In genomic region chr5:124552094-124552472, GRCm38 (mm10) we compare ENCODE assay signal across 8 mouse cellular contexts. TPM values are rescaled to one million over a fixed set of nuclear protein-coding genes. Genes with fewer than 3 reads are reported as not detected.
DNase-seq lines count a peak whose midpoint lies in the region; ATAC-seq lines count a peak whose summit lies in the region.

No protein-coding gene starts in this region.

- no peaks in the 10 kb centered on the region for H3K9me3 ChIP-seq in kidney, embryonic 15.5 days (replicated peaks)
- H3K9me3 ChIP-seq in hindbrain, embryonic 13.5 days, result no peaks in the 10 kb centered on the region
- H3K9me3 ChIP-seq in midbrain, embryonic 15.5 days, result no peaks in the 10 kb centered on the region

- H3K27ac ChIP-seq in kidney, embryonic 15.5 days, result peak overlapping the region; percentile 90
- H3K27ac ChIP-seq in hindbrain, embryonic 13.5 days, result peak overlapping the region; percentile 91
- H3K27ac ChIP-seq in midbrain, embryonic 15.5 days, result peak overlapping the region; percentile 84

- H3K27me3 ChIP-seq in kidney, embryonic 15.5 days, result no peaks in the 10 kb centered on the region
- H3K27me3 ChIP-seq in hindbrain, embryonic 13.5 days, result no peaks in the 10 kb centered on the region
- no peaks in the 10 kb centered on the region for H3K27me3 ChIP-seq in midbrain, embryonic 15.5 days (replicated peaks)

- WGBS in kidney, embryonic 15.5 days, result 3% methylated on average over 9 of the region's 9 CpGs
- WGBS in hindbrain, embryonic 13.5 days, result 16% methylated on average over 9 of the region's 9 CpGs
- 14% methylated on average over 9 of the region's 9 CpGs for WGBS in midbrain, embryonic 15.5 days

- peaks cover 52% of the 10 kb centered on the region for H3K36me3 ChIP-seq in kidney, embryonic 15.5 days
- peaks cover 48% of the 10 kb centered on the region for H3K36me3 ChIP-seq in hindbrain, embryonic 13.5 days
- peaks cover 28% of the 10 kb centered on the region for H3K36me3 ChIP-seq in midbrain, embryonic 15.5 days (replicated peaks)

- H3K4me3 ChIP-seq in kidney, embryonic 15.5 days (replicated peaks), result peak overlapping the region; percentile 77
- H3K4me3 ChIP-seq in hindbrain, embryonic 13.5 days, result peak overlapping the region; percentile 93
- peak overlapping the region; percentile 93 for H3K4me3 ChIP-seq in midbrain, embryonic 15.5 days

- peak overlapping the region; percentile 77 for H3K4me2 ChIP-seq in kidney, embryonic 15.5 days
- peak overlapping the region; percentile 80 for H3K4me2 ChIP-seq in hindbrain, embryonic 13.5 days
- H3K4me2 ChIP-seq in midbrain, embryonic 15.5 days, result peak overlapping the region; percentile 79

- DNase-seq in kidney, adult 8-10 months, result no peak
- peak; percentile 74 for DNase-seq in adipocyte (ENCODE audit: low spot score)
- DNase-seq in cerebellum, adult 11 months, result no peak
- no peak for DNase-seq in thymus, postnatal 36 days
- no peak for DNase-seq in adrenal gland, adult 8-10 months

- peaks cover 14% of the 10 kb centered on the region for H3K4me1 ChIP-seq in kidney, embryonic 15.5 days
- peaks cover 18% of the 10 kb centered on the region for H3K4me1 ChIP-seq in hindbrain, embryonic 13.5 days (replicated peaks)
- peaks cover 15% of the 10 kb centered on the region for H3K4me1 ChIP-seq in midbrain, embryonic 15.5 days

- H3K9ac ChIP-seq in kidney, embryonic 15.5 days, result peak overlapping the region; percentile 61
- peak overlapping the region; percentile 89 for H3K9ac ChIP-seq in hindbrain, embryonic 13.5 days
- H3K9ac ChIP-seq in midbrain, embryonic 15.5 days, result peak overlapping the region; percentile 86

- ATAC-seq in kidney, embryonic 15.5 days (replicated peaks; ENCODE audit: low FRiP score), result no peak
- peak; percentile 46; the same call in 1 of the 2 replicates for ATAC-seq in hindbrain, embryonic 13.5 days (ENCODE audit: low FRiP score)
- ATAC-seq in midbrain, embryonic 15.5 days (replicated peaks), result peak; percentile 18; the same call in 1 of the 2 replicates

RNA-seq across cellular contexts. Expression of gene Ddx55, which starts 0.6 kb away (rescaled TPM):
- polyA plus RNA-seq in kidney, embryonic 15.5 days (2015; fragmentation: Nextera tagmentation; extraction: Ambion mirVana), result 13.6 and 15.8 TPM in 2 replicates
- polyA plus RNA-seq in hindbrain, embryonic 13.5 days (2015; fragmentation: Nextera tagmentation; extraction: Ambion mirVana), result 26.4 and 27.5 TPM in 2 replicates
- polyA plus RNA-seq in midbrain, embryonic 15.5 days (2015; fragmentation: Nextera tagmentation; extraction: Ambion mirVana), result 26.7 and 30.5 TPM in 2 replicates
- total RNA-seq in adrenal gland, adult 8-10 months (2022), result 10 to 100 TPM; 13.4 to 28.4 (median 22.0) TPM

RNA-seq across cellular contexts. Expression of gene Tmed2, which starts 11.6 kb away (rescaled TPM):
- polyA plus RNA-seq in kidney, embryonic 15.5 days (2015; fragmentation: Nextera tagmentation; extraction: Ambion mirVana), result 519 and 585 TPM in 2 replicates
- 360 and 367 TPM in 2 replicates for polyA plus RNA-seq in hindbrain, embryonic 13.5 days (2015; fragmentation: Nextera tagmentation; extraction: Ambion mirVana)
- polyA plus RNA-seq in midbrain, embryonic 15.5 days (2015; fragmentation: Nextera tagmentation; extraction: Ambion mirVana), result 321 and 332 TPM in 2 replicates
- total RNA-seq in adrenal gland, adult 8-10 months (2022), result 100 to 1,000 TPM; 179 to 244 (median 222) TPM

RNA-seq across cellular contexts. Expression of gene Rilpl1, which starts 20.9 kb away (rescaled TPM):
- polyA plus RNA-seq in kidney, embryonic 15.5 days (2015; fragmentation: Nextera tagmentation; extraction: Ambion mirVana), result 21.8 and 22.8 TPM in 2 replicates
- polyA plus RNA-seq in hindbrain, embryonic 13.5 days (2015; fragmentation: Nextera tagmentation; extraction: Ambion mirVana), result 11.5 and 12.1 TPM in 2 replicates
- polyA plus RNA-seq in midbrain, embryonic 15.5 days (2015; fragmentation: Nextera tagmentation; extraction: Ambion mirVana), result 11.8 and 14.3 TPM in 2 replicates
- total RNA-seq in adrenal gland, adult 8-10 months (2022), result 10 to 100 TPM; 16.1 to 26.7 (median 21.0) TPM

RNA-seq across cellular contexts. Expression of gene Eif2b1, which starts 26.8 kb away (rescaled TPM):
- 72.5 and 73.1 TPM in 2 replicates for polyA plus RNA-seq in kidney, embryonic 15.5 days (2015; fragmentation: Nextera tagmentation; extraction: Ambion mirVana)
- 65.7 and 72.0 TPM in 2 replicates for polyA plus RNA-seq in hindbrain, embryonic 13.5 days (2015; fragmentation: Nextera tagmentation; extraction: Ambion mirVana)
- polyA plus RNA-seq in midbrain, embryonic 15.5 days (2015; fragmentation: Nextera tagmentation; extraction: Ambion mirVana), result 62.6 and 63.4 TPM in 2 replicates
- total RNA-seq in adrenal gland, adult 8-10 months (2022), result 10 to 100 TPM; 41.9 to 46.9 (median 45.6) TPM

RNA-seq across cellular contexts. Expression of gene Gtf2h3, which starts 26.9 kb away (rescaled TPM):
- polyA plus RNA-seq in kidney, embryonic 15.5 days (2015; fragmentation: Nextera tagmentation; extraction: Ambion mirVana), result 72.8 and 78.7 TPM in 2 replicates
- 50.3 TPM in 2 replicates for polyA plus RNA-seq in hindbrain, embryonic 13.5 days (2015; fragmentation: Nextera tagmentation; extraction: Ambion mirVana)
- 45.1 and 48.1 TPM in 2 replicates for polyA plus RNA-seq in midbrain, embryonic 15.5 days (2015; fragmentation: Nextera tagmentation; extraction: Ambion mirVana)
- 10 to 100 TPM; 30.5 to 50.1 (median 40.8) TPM for total RNA-seq in adrenal gland, adult 8-10 months (2022)
